Mouse (Mus musculus) G1E (cell line): Measurements from ENCODE around the gene Crocc2. TPM values are rescaled to one million over a fixed set of nuclear protein-coding genes. Genes with fewer than 3 reads are reported as not detected.

Experiments used
- ATAC-seq: 2 replicates; pipeline ENCODE4 v1.8.0; 2016; ENCODE audit warnings: mild to moderate bottlenecking; ENCODE audit not compliant: insufficient number of reproducible peaks, poor library complexity, low FRiP score, severe bottlenecking; ENCODE audit errors: extremely low read depth
- DNase-seq: peaks from one replicate; pipeline ENCODE4 v3.0.0; 2012; ENCODE audit warnings: low spot score
- H3K27me3 ChIP-seq: 2 replicates; pipeline ENCODE4 v1.6.1; 2012; ENCODE audit warnings: mild to moderate bottlenecking, low read length, inconsistent platforms; ENCODE audit not compliant: insufficient read depth
- H3K36me3 ChIP-seq: replicated peaks from 2 replicates; pipeline ENCODE3; 2012; ENCODE audit warnings: mild to moderate bottlenecking, inconsistent platforms
- H3K4me1 ChIP-seq: 2 replicates; pipeline ENCODE4 v1.6.1; 2012; ENCODE audit warnings: low read depth, low read length, inconsistent platforms, mixed read lengths; ENCODE audit not compliant: insufficient read depth
- H3K4me3 ChIP-seq: 2 replicates; pipeline ENCODE4 v1.5.1; 2012; ENCODE audit warnings: low read depth, mild to moderate bottlenecking, inconsistent platforms, low read length, moderate library complexity, mixed read lengths
- H3K9me3 ChIP-seq: replicated peaks from 2 replicates; pipeline ENCODE4 v1.6.1; 2012; ENCODE audit warnings: inconsistent platforms
- CTCF ChIP-seq: IDR thresholded peaks from 2 replicates; pipeline ENCODE4 v1.5.1; 2012; ENCODE audit warnings: low read depth, low read length, inconsistent platforms, mixed read lengths
- GATA1 ChIP-seq: IDR thresholded peaks from 2 replicates; pipeline ENCODE4 v1.6.1; 2012; ENCODE audit warnings: borderline replicate concordance, low read length, inconsistent platforms, mixed read lengths
- GATA2 ChIP-seq: IDR thresholded peaks from 2 replicates; pipeline ENCODE4 v1.6.1; 2012; ENCODE audit warnings: low read depth, low read length, inconsistent platforms, borderline replicate concordance
- POLR2AphosphoS5 ChIP-seq: IDR thresholded peaks from 2 replicates; pipeline ENCODE4 v1.6.1; 2012; ENCODE audit warnings: low read depth, low read length, inconsistent platforms; ENCODE audit not compliant: insufficient replicate concordance
- TAL1 ChIP-seq: conservative IDR thresholded peaks from 2 replicates; pipeline ENCODE4 v1.6.1; 2012; ENCODE audit warnings: low read depth, low read length, inconsistent platforms, mixed read lengths
- polyA plus RNA-seq: library from polyadenylated mRNA; stranded (reverse); fragments of >175 nt; gene quantifications from 2 replicates; pipeline ENCODE4 v1.2.3, GENCODE M21; 2012
- total RNA-seq, 2 experiments: library from RNA; stranded (forward) in 1 of 2; stranded (reverse) in 1 of 2; fragments of 200-1000 nt in 1 of 2; fragments of >200 nt in 1 of 2; fragmentation: Nextera tagmentation in 1 of 2; gene quantifications; 2 replicates each; pipeline ENCODE4 v1.2.3; 2014 to 2017

Crocc2 gene
- total and polyA plus RNA-seq, 3 experiments, result 0.11 TPM; not detected in 2

DNA sequence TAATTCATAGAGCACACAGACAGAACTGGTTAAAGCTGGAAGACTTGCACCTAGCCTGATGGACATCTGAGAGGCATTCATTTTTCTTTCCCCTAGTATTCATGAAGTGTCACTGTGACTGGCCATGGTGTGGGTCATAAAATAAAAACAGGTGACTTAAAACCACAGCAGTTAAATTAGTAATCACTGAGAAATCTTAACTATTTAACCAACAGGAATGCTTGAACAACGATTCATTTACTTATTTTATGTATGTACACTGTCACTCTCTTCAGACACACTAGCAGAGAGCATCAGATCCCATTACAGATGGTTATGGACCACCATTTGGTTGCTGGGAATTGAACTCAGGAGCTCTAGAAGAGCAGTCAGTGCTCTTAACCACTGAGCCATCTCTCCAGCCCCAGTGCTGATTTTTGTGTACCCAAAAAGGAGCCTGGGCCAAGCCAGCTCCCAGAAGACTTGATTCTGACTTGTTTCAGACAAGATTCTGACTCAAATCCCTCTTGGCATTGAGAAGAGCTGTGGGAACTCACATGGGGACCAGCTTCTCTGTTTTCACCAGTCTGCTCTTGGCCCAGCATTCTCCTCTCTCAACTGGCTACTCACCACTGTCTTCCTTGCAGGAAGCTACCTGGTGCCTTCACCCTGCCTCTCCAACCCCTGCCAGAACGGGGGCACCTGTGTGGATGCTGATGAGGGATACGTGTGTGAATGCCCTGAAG lies 102.2 kb downstream of the Crocc2 start:
- Histone ChIP-seq H3K27me3 (peaks cover 2% of the 10 kb centered on the region; the same call in 1 of the 2 replicates), H3K9me3 (no peaks in the 10 kb centered on the region), H3K36me3 (no peaks in the 10 kb centered on the region), H3K4me1 (peaks cover 2% of the 10 kb centered on the region; the same call in 1 of the 2 replicates), H3K4me3 (no peak overlapping the region)
- ATAC-seq (no peak), DNase-seq (no peak)
- TF ChIP-seq GATA1 (no peak), TAL1 (no peak), GATA2 (no peak), POLR2AphosphoS5 (no peak), CTCF (no peak)

DNA sequence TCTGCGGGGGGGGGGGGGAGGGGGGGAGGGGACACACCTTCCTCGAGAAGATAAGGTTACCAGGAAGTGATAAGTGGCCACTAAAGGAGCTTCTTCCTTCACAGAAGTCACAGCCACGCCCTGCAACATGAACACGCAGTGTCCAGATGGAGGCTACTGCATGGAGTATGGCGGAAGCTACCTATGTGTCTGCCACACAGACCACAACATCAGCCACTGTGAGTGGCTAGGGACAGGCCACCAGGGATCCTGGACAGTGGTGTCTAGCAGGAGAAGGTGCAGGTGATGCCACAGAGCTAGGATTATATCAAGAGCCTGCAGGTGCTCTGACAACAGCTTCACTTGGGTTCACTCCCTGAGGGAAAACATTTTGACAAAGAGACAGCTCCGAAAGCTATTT lies 103.2 kb downstream of the Crocc2 start:
- ATAC-seq, result no peak
- no peak for DNase-seq
- H3K4me1 ChIP-seq, result peaks cover 2% of the 10 kb centered on the region; the same call in 1 of the 2 replicates
- H3K36me3 ChIP-seq, result no peaks in the 10 kb centered on the region
- H3K9me3 ChIP-seq, result no peaks in the 10 kb centered on the region
- peaks cover 2% of the 10 kb centered on the region; the same call in 1 of the 2 replicates for H3K27me3 ChIP-seq
- TF ChIP-seq GATA1 (no peak), TAL1 (no peak), CTCF (no peak), POLR2AphosphoS5 (no peak), GATA2 (no peak)
- H3K4me3 ChIP-seq, result no peak overlapping the region

GRCm38 (mm10) chr1:93272409-93272821 lies 103.9 kb downstream of the Crocc2 start:
- Histone ChIP-seq H3K27me3 (peaks cover 2% of the 10 kb centered on the region; the same call in 1 of the 2 replicates), H3K9me3 (no peaks in the 10 kb centered on the region), H3K4me1 (peaks cover 2% of the 10 kb centered on the region; the same call in 1 of the 2 replicates), H3K36me3 (no peaks in the 10 kb centered on the region), H3K4me3 (no peak overlapping the region)
- ATAC-seq (peak; percentile 70), DNase-seq (peak; percentile 90)
- TF ChIP-seq CTCF (no peak), GATA1 (no peak), TAL1 (no peak), GATA2 (no peak), POLR2AphosphoS5 (no peak)

GRCm38 (mm10) chr1:93275561-93275960 lies 107.0 kb downstream of the Crocc2 start:
- ATAC-seq (no peak), DNase-seq (no peak)
- Histone ChIP-seq H3K36me3 (no peaks in the 10 kb centered on the region), H3K27me3 (peaks cover 2% of the 10 kb centered on the region; the same call in 1 of the 2 replicates), H3K4me1 (peaks cover 2% of the 10 kb centered on the region; the same call in 1 of the 2 replicates), H3K9me3 (no peaks in the 10 kb centered on the region), H3K4me3 (no peak overlapping the region)
- TF ChIP-seq GATA1, result no peak
- TF ChIP-seq TAL1, result no peak
- TF ChIP-seq CTCF, result no peak
- no peak for TF ChIP-seq POLR2AphosphoS5
- TF ChIP-seq GATA2, result no peak

DNA sequence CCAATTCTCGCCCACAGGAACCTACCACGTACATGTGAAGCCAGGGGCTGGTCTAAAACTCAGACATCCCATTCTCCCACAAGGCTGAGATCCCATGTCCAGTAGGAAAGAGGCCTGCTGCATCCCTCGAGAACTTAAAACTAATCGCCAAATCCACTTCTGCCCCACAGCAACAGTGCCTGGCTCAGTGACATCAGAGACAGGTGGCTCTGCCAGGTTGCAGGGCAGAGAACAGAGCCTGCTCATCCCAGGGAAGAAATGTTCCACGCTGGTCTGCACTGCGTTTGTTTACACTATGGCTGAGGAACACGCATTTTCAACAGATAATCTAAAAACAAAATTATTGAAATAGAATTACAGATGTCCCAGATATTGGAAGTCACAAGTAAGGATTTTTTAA lies 108.5 kb downstream of the Crocc2 start:
- Histone ChIP-seq H3K36me3 (no peaks in the 10 kb centered on the region), H3K4me3 (no peak overlapping the region), H3K9me3 (no peaks in the 10 kb centered on the region), H3K4me1 (peaks cover 2% of the 10 kb centered on the region; the same call in 1 of the 2 replicates), H3K27me3 (peaks cover 2% of the 10 kb centered on the region; the same call in 1 of the 2 replicates)
- no peak for ATAC-seq
- DNase-seq, result no peak
- TF ChIP-seq POLR2AphosphoS5 (no peak), TAL1 (no peak), GATA2 (no peak), CTCF (no peak), GATA1 (no peak)

Other genes with a start within 250 kb of the Crocc2 start
- 3.3 and 13.2 TPM in 2 replicates for gene Capn10, start 234.3 kb upstream of the Crocc2 start, total RNA-seq (2014; fragmentation: Nextera tagmentation)
- gene Capn10, start 234.3 kb upstream of the Crocc2 start, total RNA-seq (2017), result 22.3 and 25.6 TPM in 2 replicates
- 25.0 and 27.9 TPM in 2 replicates for gene Capn10, start 234.3 kb upstream of the Crocc2 start, polyA plus RNA-seq
- 0.24 and 0.38 TPM in 2 replicates for gene Gpr35, start 217.9 kb upstream of the Crocc2 start, total RNA-seq (2014; fragmentation: Nextera tagmentation)
- gene Gpr35, start 217.9 kb upstream of the Crocc2 start, total RNA-seq (2017), result 0.64 and 0.93 TPM in 2 replicates
- 0.03 and 0.07 TPM in 2 replicates for gene Gpr35, start 217.9 kb upstream of the Crocc2 start, polyA plus RNA-seq
- not detected in 2 replicates for gene Aqp12, start 162.4 kb upstream of the Crocc2 start, total RNA-seq (2014; fragmentation: Nextera tagmentation)
- gene Aqp12, start 162.4 kb upstream of the Crocc2 start, total RNA-seq (2017), result not detected in 2 replicates
- gene Aqp12, start 162.4 kb upstream of the Crocc2 start, polyA plus RNA-seq, result not detected in 2 replicates
- gene Kif1a, start 66.8 kb upstream of the Crocc2 start, total RNA-seq (2014; fragmentation: Nextera tagmentation), result not detected in 2 replicates
- 0.05 and 0.06 TPM in 2 replicates for gene Kif1a, start 66.8 kb upstream of the Crocc2 start, total RNA-seq (2017)
- under 0.01 TPM in 1 of 2 replicates, not detected in the other for gene Kif1a, start 66.8 kb upstream of the Crocc2 start, polyA plus RNA-seq
- not detected in 2 replicates for gene Agxt, start 33.5 kb upstream of the Crocc2 start, total RNA-seq (2014; fragmentation: Nextera tagmentation)
- not detected in 2 replicates for gene Agxt, start 33.5 kb upstream of the Crocc2 start, total RNA-seq (2017)
- not detected in 2 replicates for gene Agxt, start 33.5 kb upstream of the Crocc2 start, polyA plus RNA-seq
- gene 2310007B03Rik, start 7.8 kb upstream of the Crocc2 start, total RNA-seq (2014; fragmentation: Nextera tagmentation), result not detected in 2 replicates
- gene 2310007B03Rik, start 7.8 kb upstream of the Crocc2 start, total RNA-seq (2017), result 0.05 TPM in 1 of 2 replicates, not detected in the other
- not detected in 2 replicates for gene 2310007B03Rik, start 7.8 kb upstream of the Crocc2 start, polyA plus RNA-seq
- gene Sned1, start 67.1 kb downstream of the Crocc2 start, total RNA-seq (2014; fragmentation: Nextera tagmentation), result not detected in 2 replicates
- 0.06 and 0.22 TPM in 2 replicates for gene Sned1, start 67.1 kb downstream of the Crocc2 start, total RNA-seq (2017)
- gene Sned1, start 67.1 kb downstream of the Crocc2 start, polyA plus RNA-seq, result not detected in 2 replicates
- 20.2 and 25.5 TPM in 2 replicates for gene Mterf4, start 137.2 kb downstream of the Crocc2 start, total RNA-seq (2014; fragmentation: Nextera tagmentation)
- gene Mterf4, start 137.2 kb downstream of the Crocc2 start, total RNA-seq (2017), result 58.2 and 60.5 TPM in 2 replicates
- 4.4 and 5.0 TPM in 2 replicates for gene Mterf4, start 137.2 kb downstream of the Crocc2 start, polyA plus RNA-seq
- gene Ppp1r7, start 174.1 kb downstream of the Crocc2 start, total RNA-seq (2014; fragmentation: Nextera tagmentation), result 69.0 and 101 TPM in 2 replicates
- 31.2 and 37.2 TPM in 2 replicates for gene Ppp1r7, start 174.1 kb downstream of the Crocc2 start, total RNA-seq (2017)
- 28.4 and 42.3 TPM in 2 replicates for gene Ppp1r7, start 174.1 kb downstream of the Crocc2 start, polyA plus RNA-seq
- gene Pask, start 174.8 kb downstream of the Crocc2 start, total RNA-seq (2014; fragmentation: Nextera tagmentation), result 23.8 and 25.1 TPM in 2 replicates
- gene Pask, start 174.8 kb downstream of the Crocc2 start, total RNA-seq (2017), result 24.6 and 29.6 TPM in 2 replicates
- gene Pask, start 174.8 kb downstream of the Crocc2 start, polyA plus RNA-seq, result 6.0 and 10.0 TPM in 2 replicates
- not detected in 2 replicates for gene Ano7, start 205.2 kb downstream of the Crocc2 start, total RNA-seq (2014; fragmentation: Nextera tagmentation)
- gene Ano7, start 205.2 kb downstream of the Crocc2 start, total RNA-seq (2017), result 0.11 TPM in 1 of 2 replicates, not detected in the other
- gene Ano7, start 205.2 kb downstream of the Crocc2 start, polyA plus RNA-seq, result not detected in 2 replicates